Mouse (Mus musculus) small intestine, adult 2 months (tissue): ENCODE results near the gene Sema5a. TPM values are rescaled to one million over a fixed set of nuclear protein-coding genes. Genes with fewer than 3 reads are reported as not detected.
A peak's percentile ranks its signal among the peaks of the same experiment; 100 is the strongest.

ENCODE experiments used
- H3K27ac ChIP-seq: fragments of 200-500 bp; 2 replicates; pipeline ENCODE4 v1.5.1; 2012; ENCODE audit warnings: low read depth, low read length, control low read depth, inconsistent platforms; ENCODE audit not compliant: insufficient read depth
- H3K27me3 ChIP-seq: fragments of 200-500 bp; 2 replicates; pipeline ENCODE4 v1.6.1; 2012; ENCODE audit warnings: mild to moderate bottlenecking, moderate library complexity, low read length, inconsistent platforms; ENCODE audit not compliant: control insufficient read depth, insufficient read depth
- H3K36me3 ChIP-seq: fragments of 200-500 bp; 2 replicates; pipeline ENCODE4 v1.6.1; 2012; ENCODE audit warnings: mild to moderate bottlenecking, low read length, control low read depth, inconsistent platforms; ENCODE audit not compliant: control insufficient read depth, insufficient read depth
- H3K4me1 ChIP-seq: fragments of 200-500 bp; 2 replicates; pipeline ENCODE4 v1.6.1; 2012; ENCODE audit warnings: low read length, inconsistent platforms, mixed read lengths; ENCODE audit not compliant: control insufficient read depth, insufficient read depth, insufficient read length
- H3K4me3 ChIP-seq: fragments of 200-500 bp; 2 replicates; pipeline ENCODE4 v1.5.1; 2012; ENCODE audit warnings: low read depth, mild to moderate bottlenecking, control low read depth, inconsistent platforms, low read length, moderate library complexity
- CTCF ChIP-seq: fragments of 200-500 bp; IDR thresholded peaks from 2 replicates; pipeline ENCODE4 v1.5.1; 2012; ENCODE audit warnings: low read depth, mild to moderate bottlenecking, control low read depth, inconsistent platforms, low read length, moderate library complexity, mixed read lengths; ENCODE audit not compliant: insufficient replicate concordance, insufficient read length; ENCODE audit errors: extremely low read depth
- POLR2A ChIP-seq: fragments of 200-500 bp; IDR thresholded peaks from 2 replicates; pipeline ENCODE4 v1.6.1; 2012; ENCODE audit warnings: low read depth, mild to moderate bottlenecking, control low read depth, inconsistent platforms, low read length, moderate library complexity
- WGBS: fragments of 180-500 bp; shearing (Covaris S2); methylation state at CpG from one replicate; pipeline ENCODE4 v1.1.7; 2018; 5-methylcytosine and 5-hydroxymethylcytosine counted together
- polyA plus RNA-seq: library from polyadenylated mRNA; depleted of rRNA; stranded (reverse); fragments of >200 nt; gene quantifications from 2 replicates; pipeline ENCODE4 v1.2.3, GENCODE M21; 2012; rRNA removed

Sema5a gene
- polyA plus RNA-seq, 1 experiment: 18.7 TPM

- H3K27me3 ChIP-seq: no peaks in the 10 kb centered on the region
- H3K36me3 ChIP-seq: 0 out of 2 replicates have a peak, but pooled peaks cover 3% of the 10 kb centered on the region
- WGBS: 79% methylated on average over 1 of the region's 1 CpGs
- no peak overlapping the region for H3K27ac ChIP-seq
- H3K4me1 ChIP-seq: no peaks in the 10 kb centered on the region
- TF ChIP-seq POLR2A (no peak), CTCF (no peak)
- no peak overlapping the region for H3K4me3 ChIP-seq
Measured at GRCm38 (mm10) chr15:32676446-32676845, 431.8 kb downstream of the Sema5a start.

GRCm38 (mm10) chr15:32685152-32685551 lies 440.5 kb downstream of the Sema5a start:
- WGBS: 90% methylated on average over 4 of the region's 4 CpGs
- TF ChIP-seq POLR2A (no peak), CTCF (no peak)
- H3K4me1 ChIP-seq: no peaks in the 10 kb centered on the region
- no peak overlapping the region for H3K27ac ChIP-seq
- no peaks in the 10 kb centered on the region for H3K27me3 ChIP-seq
- H3K4me3 ChIP-seq: no peak overlapping the region
- H3K36me3 ChIP-seq: peaks cover 5% of the 10 kb centered on the region; the same call in 1 of the 2 replicates

GRCm38 (mm10) chr15:32691021-32691420 lies 446.4 kb downstream of the Sema5a start:
- Histone ChIP-seq H3K4me1 (no peaks in the 10 kb centered on the region), H3K36me3 (peaks cover 1% of the 10 kb centered on the region; the same call in 1 of the 2 replicates), H3K27ac (no peak overlapping the region), H3K27me3 (no peaks in the 10 kb centered on the region), H3K4me3 (no peak overlapping the region)
- TF ChIP-seq CTCF (no peak), POLR2A (no peak)

- WGBS: 80% methylated on average over 2 of the region's 2 CpGs
Measured at GRCm38 (mm10) chr15:32693006-32693405, 448.4 kb downstream of the Sema5a start.

GRCm38 (mm10) chr15:32717298-32717985 lies 472.8 kb downstream of the Sema5a start:
- H3K27me3 ChIP-seq: no peaks in the 10 kb centered on the region
- H3K27ac ChIP-seq: no peak overlapping the region
- 64% methylated on average over 4 of the region's 4 CpGs for WGBS
- H3K4me3 ChIP-seq: no peak overlapping the region
- H3K4me1 ChIP-seq: no peaks in the 10 kb centered on the region
- TF ChIP-seq POLR2A (no peak), CTCF (no peak)
- no peaks in the 10 kb centered on the region for H3K36me3 ChIP-seq

More at GRCm38 (mm10) chr15:32693006-32693405, 448.4 kb downstream of the Sema5a start:
- TF ChIP-seq CTCF (no peak), POLR2A (no peak)
- H3K27me3 ChIP-seq: no peaks in the 10 kb centered on the region
- no peaks in the 10 kb centered on the region for H3K4me1 ChIP-seq
- H3K4me3 ChIP-seq: no peak overlapping the region
- H3K27ac ChIP-seq: no peak overlapping the region
- H3K36me3 ChIP-seq: no peaks in the 10 kb centered on the region

- Histone ChIP-seq H3K4me3 (no peak overlapping the region), H3K27me3 (no peaks in the 10 kb centered on the region), H3K27ac (no peak overlapping the region), H3K4me1 (no peaks in the 10 kb centered on the region), H3K36me3 (no peaks in the 10 kb centered on the region)
- WGBS: 36% methylated on average over 4 of the region's 4 CpGs
- TF ChIP-seq POLR2A (no peak), CTCF (peak; percentile 71; the same call in 1 of the 2 replicates)
Measured at GRCm38 (mm10) chr15:32718293-32718963, 473.8 kb downstream of the Sema5a start.

GRCm38 (mm10) chr15:32718964-32719311 lies 474.3 kb downstream of the Sema5a start:
- WGBS: 88% methylated on average over 1 of the region's 1 CpGs
- Histone ChIP-seq H3K27me3 (no peaks in the 10 kb centered on the region), H3K27ac (no peak overlapping the region), H3K4me1 (no peaks in the 10 kb centered on the region), H3K4me3 (no peak overlapping the region), H3K36me3 (no peaks in the 10 kb centered on the region)
- TF ChIP-seq CTCF (no peak), POLR2A (no peak)

- 18% methylated on average over 3 of the region's 3 CpGs for WGBS
- Histone ChIP-seq H3K27me3 (no peaks in the 10 kb centered on the region), H3K36me3 (no peaks in the 10 kb centered on the region), H3K4me1 (no peaks in the 10 kb centered on the region), H3K27ac (no peak overlapping the region), H3K4me3 (no peak overlapping the region)
- TF ChIP-seq POLR2A: no peak
- peak; percentile 40; the same call in 1 of the 2 replicates for TF ChIP-seq CTCF
Measured at GRCm38 (mm10) chr15:32730839-32731238, 486.2 kb downstream of the Sema5a start.

Other genes with a start within 250 kb of the Sema5a start
- gene Tas2r119, start 67.5 kb upstream of the Sema5a start, polyA plus RNA-seq: not detected in 2 replicates